Mouse (Mus musculus): Measurements from ENCODE around the gene Tfpt. TPM values are rescaled to one million over a fixed set of nuclear protein-coding genes. Genes with fewer than 3 reads are reported as not detected.
A peak's percentile ranks its signal among the peaks of the same experiment; 100 is the strongest.
"Not testable (repeated sequence)": the region's sequence is repeated elsewhere in the genome, so short reads cannot be mapped to it uniquely, and the experiment has no call there.

Tfpt gene
- polyA plus RNA-seq, 1 experiment from 2014 or later = 15.1 TPM

DNA sequence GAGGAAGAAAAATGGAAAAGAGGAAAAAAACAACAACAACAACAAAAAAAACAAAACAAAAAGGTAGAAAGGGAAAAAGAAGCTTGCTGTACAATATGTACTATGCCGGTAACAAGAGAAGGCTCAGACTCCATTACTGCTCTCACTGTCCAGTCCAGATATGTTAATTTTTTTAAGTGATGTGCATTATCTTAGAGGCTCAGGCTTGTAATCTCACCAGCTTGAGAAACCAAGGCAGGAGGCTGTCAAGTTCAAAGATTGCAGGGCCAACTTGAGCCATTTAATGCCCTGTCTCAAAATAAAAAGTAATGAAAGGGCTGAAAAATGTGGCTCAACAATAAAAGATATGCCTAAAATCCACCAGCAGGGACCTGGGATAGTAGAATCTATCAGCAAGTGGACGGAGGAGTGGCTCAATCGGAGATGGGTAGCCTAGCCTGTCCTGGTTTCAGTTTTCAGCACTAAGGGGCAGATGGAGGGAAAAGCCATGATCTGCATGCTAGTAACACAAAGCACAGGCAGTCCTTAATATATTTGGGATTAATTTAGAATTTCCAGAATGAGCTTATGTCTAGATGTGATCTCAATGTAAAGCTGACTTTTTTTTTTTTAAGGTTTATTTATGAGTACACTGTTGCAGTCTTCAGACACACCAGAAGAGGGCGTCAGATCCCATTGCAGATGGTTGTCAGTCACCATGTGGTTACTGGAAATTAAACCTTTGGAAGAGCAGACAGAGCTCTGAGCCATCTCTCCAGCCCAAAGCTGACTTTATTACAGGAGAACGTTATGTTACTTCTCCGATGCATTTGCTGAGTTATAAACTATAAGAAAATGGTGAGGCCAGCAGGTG, 13.1 kb downstream of the Tfpt start:
- no peak for ATAC-seq (ENCODE audit: extremely low read depth, insufficient number of reproducible peaks, low FRiP score, low TSS enrichment)
- no peaks in the 10 kb centered on the region for H3K27me3 ChIP-seq (replicated peaks)
- peaks cover 29% of the 10 kb centered on the region for H3K36me3 ChIP-seq
- H3K4me3 ChIP-seq = peak overlapping the region; percentile 78
- H3K9ac ChIP-seq = no peak overlapping the region; the same call in 1 of the 2 replicates
- H3K9me3 ChIP-seq = no peaks in the 10 kb centered on the region
- H3K4me2 ChIP-seq = peak overlapping the region; percentile 72
- 35% methylated on average over 6 of the region's 6 CpGs for WGBS
- H3K27ac ChIP-seq (replicated peaks) = no peak overlapping the region
- H3K4me1 ChIP-seq = peaks cover 12% of the 10 kb centered on the region

DNA sequence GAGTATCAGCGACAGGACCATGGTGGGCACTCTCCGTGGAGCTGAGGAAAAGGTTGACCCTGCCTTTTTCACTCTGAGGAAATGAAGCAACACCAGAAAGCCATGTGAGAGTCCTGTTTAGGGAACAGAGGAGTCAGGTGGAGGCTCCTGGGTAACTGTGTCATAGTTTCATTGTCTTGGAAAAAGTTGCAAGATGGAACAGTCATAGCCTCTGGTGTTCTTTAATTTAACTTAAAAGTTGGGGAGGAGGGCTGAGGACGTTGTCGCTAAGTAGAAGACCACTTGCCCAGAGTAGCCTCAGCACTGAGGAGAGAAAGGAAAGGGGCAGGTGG, 13.7 kb downstream of the Tfpt start, which contains the start of gene Oscar:
Gene Oscar, minus strand, starts transcription at position 101 of the 332 bp plus-strand sequence.
- H3K27ac ChIP-seq (replicated peaks) = no peak within 1 kb of the TSS
- no peaks in the 10 kb centered on the region for H3K9me3 ChIP-seq
- no peak for ATAC-seq (ENCODE audit: extremely low read depth, insufficient number of reproducible peaks, low FRiP score, low TSS enrichment)
- peaks cover 12% of the 10 kb centered on the region for H3K4me1 ChIP-seq
- H3K36me3 ChIP-seq = peaks cover 24% of the 10 kb centered on the region
- peak within 1 kb of the TSS; percentile 72 for H3K4me2 ChIP-seq
- WGBS = 74% methylated on average over 4 of the region's 4 CpGs
- H3K4me3 ChIP-seq = peak within 1 kb of the TSS; percentile 78
- H3K27me3 ChIP-seq (replicated peaks) = no peaks in the 10 kb centered on the region
- no peak within 1 kb of the TSS; the same call in 1 of the 2 replicates for H3K9ac ChIP-seq

DNA sequence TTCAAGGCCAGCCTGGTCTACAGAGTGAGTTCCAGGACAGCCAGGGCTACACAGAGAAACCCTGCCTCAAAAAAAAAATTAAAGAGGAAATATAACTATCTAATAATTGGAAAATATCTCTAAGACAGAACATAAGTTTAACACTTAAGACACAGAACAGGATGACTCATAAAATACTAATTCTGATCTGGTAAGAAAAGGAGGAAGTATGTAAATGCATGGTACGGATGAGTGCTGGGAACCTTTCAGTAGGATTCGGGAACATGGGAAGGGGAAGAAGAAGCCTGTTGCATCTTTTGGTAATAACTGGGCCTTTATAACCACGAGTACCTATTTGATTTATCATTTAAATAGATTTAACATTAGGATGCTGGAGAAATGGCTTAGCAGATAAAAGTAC, 15.7 kb downstream of the Tfpt start:
- no peak overlapping the region for H3K4me3 ChIP-seq
- H3K27me3 ChIP-seq (replicated peaks) = no peaks in the 10 kb centered on the region
- WGBS = 66% methylated on average over 3 of the region's 3 CpGs
- no peaks in the 10 kb centered on the region for H3K9me3 ChIP-seq
- H3K27ac ChIP-seq (replicated peaks) = no peak overlapping the region
- H3K4me2 ChIP-seq = no peak overlapping the region
- no peak for ATAC-seq (ENCODE audit: extremely low read depth, insufficient number of reproducible peaks, low FRiP score, low TSS enrichment)
- H3K36me3 ChIP-seq = peaks cover 4% of the 10 kb centered on the region
- H3K4me1 ChIP-seq = peaks cover 12% of the 10 kb centered on the region
- H3K9ac ChIP-seq = no peak overlapping the region

DNA sequence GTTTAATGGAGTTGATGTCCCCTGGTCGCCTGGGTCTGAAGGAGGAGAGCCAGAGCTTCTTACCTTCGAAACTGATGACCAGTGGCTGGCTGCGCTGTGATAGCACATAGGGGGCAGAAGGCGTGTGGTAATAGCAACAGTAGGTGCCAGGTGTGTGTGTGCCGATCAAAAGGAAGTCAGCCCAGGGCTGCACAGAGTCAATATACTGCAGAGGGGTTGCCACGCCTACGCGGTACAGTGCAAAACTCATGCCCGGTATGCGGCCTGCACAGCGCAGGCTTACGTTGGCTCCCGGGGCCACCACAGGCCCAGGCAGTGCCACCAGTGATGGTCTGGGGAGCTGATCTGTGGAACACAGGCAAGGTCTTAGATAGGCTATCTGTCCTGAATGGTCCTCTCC, 18.7 kb downstream of the Tfpt start:
- Histone ChIP-seq H3K9ac (no peak overlapping the region), H3K4me3 (no peak overlapping the region), H3K4me1 (no peaks in the 10 kb centered on the region), H3K9me3 (no peaks in the 10 kb centered on the region), H3K36me3 (no peaks in the 10 kb centered on the region), H3K27me3 (replicated peaks) (no peaks in the 10 kb centered on the region), H3K27ac (replicated peaks) (no peak overlapping the region), H3K4me2 (no peak overlapping the region)
- no peak for ATAC-seq (ENCODE audit: extremely low read depth, insufficient number of reproducible peaks, low FRiP score, low TSS enrichment)
- 86% methylated on average over 13 of the region's 13 CpGs for WGBS

DNA sequence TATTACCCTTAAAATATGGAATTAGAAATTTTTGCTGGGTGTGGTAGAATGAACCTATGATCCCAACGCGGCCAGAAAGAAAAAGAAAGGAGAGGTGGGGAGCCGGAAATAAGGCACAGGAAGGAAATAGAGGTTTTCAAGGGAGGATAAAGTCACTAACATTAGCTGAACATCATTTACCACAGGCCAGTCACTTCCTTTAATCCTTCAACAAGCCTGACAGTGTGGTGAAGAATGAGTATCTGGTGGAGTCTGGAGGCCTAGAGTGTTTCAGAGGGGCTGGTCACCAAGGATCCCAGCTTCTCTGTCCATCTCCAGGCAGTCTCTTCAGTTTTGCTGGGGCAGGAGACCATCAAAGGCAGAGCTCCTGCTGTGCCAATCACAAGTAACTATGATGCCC, 19.3 kb downstream of the Tfpt start:
- ATAC-seq (ENCODE audit: extremely low read depth, insufficient number of reproducible peaks, low FRiP score, low TSS enrichment) = no peak
- no peak overlapping the region for H3K4me2 ChIP-seq
- WGBS = 73% methylated on average over 3 of the region's 3 CpGs
- no peaks in the 10 kb centered on the region for H3K9me3 ChIP-seq
- H3K27me3 ChIP-seq (replicated peaks) = no peaks in the 10 kb centered on the region
- no peaks in the 10 kb centered on the region for H3K4me1 ChIP-seq
- no peak overlapping the region for H3K9ac ChIP-seq
- H3K27ac ChIP-seq (replicated peaks) = no peak overlapping the region
- H3K36me3 ChIP-seq = no peaks in the 10 kb centered on the region
- H3K4me3 ChIP-seq = no peak overlapping the region

DNA sequence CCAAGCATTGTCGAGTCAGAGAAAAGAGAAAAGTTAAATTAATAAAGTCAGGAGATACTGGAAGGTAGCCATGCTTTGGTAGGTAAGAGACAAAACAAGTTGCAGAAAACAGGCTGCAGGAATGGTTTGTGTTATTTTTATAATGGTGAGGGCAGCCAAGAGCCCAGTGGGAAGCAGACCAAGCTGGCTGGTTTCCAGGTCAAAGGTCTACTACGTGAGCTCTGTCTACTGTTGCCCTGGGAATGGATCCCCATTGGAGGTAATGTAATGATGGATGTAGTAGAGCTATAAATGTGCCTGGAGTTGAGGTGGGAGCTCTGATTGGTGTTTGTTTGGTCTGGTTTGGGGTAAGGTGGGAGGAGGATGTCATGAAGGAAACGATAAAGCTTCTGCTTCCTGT, 20.6 kb downstream of the Tfpt start:
- Histone ChIP-seq H3K9me3 (no peaks in the 10 kb centered on the region), H3K9ac (no peak overlapping the region), H3K4me1 (no peaks in the 10 kb centered on the region), H3K27me3 (replicated peaks) (no peaks in the 10 kb centered on the region), H3K27ac (replicated peaks) (no peak overlapping the region), H3K36me3 (no peaks in the 10 kb centered on the region), H3K4me2 (no peak overlapping the region), H3K4me3 (no peak overlapping the region)
- 49% methylated on average over 3 of the region's 3 CpGs for WGBS
- ATAC-seq (ENCODE audit: extremely low read depth, insufficient number of reproducible peaks, low FRiP score, low TSS enrichment) = no peak

DNA sequence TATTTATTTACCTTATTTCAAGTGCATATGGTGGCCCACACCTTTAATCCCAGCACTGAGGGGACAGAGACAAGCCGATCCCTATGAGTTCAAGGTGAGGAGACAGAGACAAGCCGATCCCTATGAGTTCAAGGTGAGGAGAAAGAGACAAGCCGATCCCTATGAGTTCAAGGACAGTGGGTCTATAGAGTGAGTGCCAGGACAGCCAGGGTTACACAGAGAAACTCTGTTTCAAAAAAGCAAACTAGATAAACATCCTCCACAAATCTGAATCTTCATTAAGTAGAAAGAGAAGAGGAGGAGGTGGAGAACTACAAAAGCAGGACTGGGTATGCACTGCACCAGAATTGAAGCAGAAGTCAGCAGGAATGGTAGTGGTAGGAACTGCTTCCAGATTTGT, 21.1 kb downstream of the Tfpt start:
- no peak overlapping the region for H3K4me2 ChIP-seq

DNA sequence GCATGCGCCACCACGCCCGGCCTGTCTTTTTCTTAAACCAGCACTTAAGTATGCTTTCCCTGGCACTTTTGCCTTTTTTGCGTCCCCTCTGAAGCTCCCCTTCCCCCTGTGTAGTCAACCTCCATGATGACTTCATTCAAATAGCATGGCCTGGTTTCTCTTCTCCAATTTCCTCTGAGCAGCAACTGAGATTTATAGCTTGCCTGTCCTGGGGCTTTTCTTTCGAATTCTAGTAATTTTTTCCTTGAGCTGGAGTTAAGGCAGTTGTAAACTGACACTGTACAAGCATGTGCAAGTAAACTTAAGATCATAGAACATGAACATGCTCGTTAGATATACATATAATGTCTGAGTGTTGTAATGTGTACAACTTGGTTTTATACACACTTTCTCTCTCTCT, 22.3 kb downstream of the Tfpt start:
- Histone ChIP-seq H3K4me2 (no peak overlapping the region), H3K27me3 (replicated peaks) (no peaks in the 10 kb centered on the region), H3K36me3 (no peaks in the 10 kb centered on the region), H3K4me1 (no peaks in the 10 kb centered on the region), H3K9me3 (no peaks in the 10 kb centered on the region), H3K27ac (replicated peaks) (no peak overlapping the region), H3K9ac (no peak overlapping the region), H3K4me3 (no peak overlapping the region)
- no peak for ATAC-seq (ENCODE audit: extremely low read depth, insufficient number of reproducible peaks, low FRiP score, low TSS enrichment)
- 81% methylated on average over 6 of the region's 6 CpGs for WGBS

More for the DNA sequence above, 21.1 kb downstream of the Tfpt start:
- WGBS = 86% methylated on average over 3 of the region's 3 CpGs
- no peak overlapping the region for H3K4me3 ChIP-seq
- ATAC-seq (ENCODE audit: extremely low read depth, insufficient number of reproducible peaks, low FRiP score, low TSS enrichment) = no peak
- no peaks in the 10 kb centered on the region for H3K9me3 ChIP-seq
- H3K27ac ChIP-seq (replicated peaks) = no peak overlapping the region
- no peaks in the 10 kb centered on the region for H3K27me3 ChIP-seq (replicated peaks)
- no peaks in the 10 kb centered on the region for H3K36me3 ChIP-seq
- no peaks in the 10 kb centered on the region for H3K4me1 ChIP-seq
- no peak overlapping the region for H3K9ac ChIP-seq

DNA sequence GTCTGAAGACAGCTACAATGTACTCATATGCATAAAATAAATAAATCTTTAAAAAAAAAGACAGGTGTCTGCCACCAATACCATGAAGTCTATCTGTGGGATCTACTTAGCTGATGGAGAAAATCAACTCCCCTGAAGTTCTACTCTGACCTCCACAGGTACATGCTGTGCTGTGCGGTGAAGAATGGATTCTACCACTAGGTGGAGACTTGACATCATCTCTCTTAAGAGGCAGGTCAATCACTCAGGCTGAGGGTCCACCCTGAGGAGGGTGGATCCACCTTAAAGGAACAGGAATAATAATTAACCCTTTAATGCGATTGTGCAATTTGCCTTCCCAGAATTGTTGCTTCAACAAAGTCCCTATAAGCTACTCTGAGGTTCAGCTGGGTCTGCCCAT, 22.9 kb downstream of the Tfpt start:
- no peaks in the 10 kb centered on the region for H3K9me3 ChIP-seq
- H3K36me3 ChIP-seq = no peaks in the 10 kb centered on the region
- no peak overlapping the region for H3K9ac ChIP-seq
- no peak for ATAC-seq (ENCODE audit: extremely low read depth, insufficient number of reproducible peaks, low FRiP score, low TSS enrichment)
- no peaks in the 10 kb centered on the region for H3K4me1 ChIP-seq
- 15% methylated on average over 2 of the region's 2 CpGs for WGBS
- no peak overlapping the region for H3K27ac ChIP-seq (replicated peaks)
- H3K27me3 ChIP-seq (replicated peaks) = no peaks in the 10 kb centered on the region
- H3K4me2 ChIP-seq = no peak overlapping the region
- H3K4me3 ChIP-seq = no peak overlapping the region

DNA sequence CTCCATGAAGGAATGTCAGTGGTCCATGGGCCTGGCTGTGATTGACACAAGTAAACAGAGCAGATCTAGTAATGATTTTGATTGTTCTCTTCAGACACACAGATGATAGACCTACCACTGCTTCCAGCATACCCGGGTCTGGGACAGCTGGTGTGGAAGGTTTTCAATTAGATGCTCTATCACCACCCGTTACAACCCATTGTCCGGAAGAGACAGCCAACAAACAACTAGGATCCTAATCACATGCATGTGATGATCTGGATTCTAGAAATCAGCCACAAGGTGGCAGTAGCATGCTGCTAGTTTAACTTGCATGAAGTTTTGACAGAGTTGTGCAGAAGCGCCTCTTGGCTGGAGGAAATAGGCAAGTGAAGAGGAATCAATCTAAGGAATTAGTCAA, 28.6 kb downstream of the Tfpt start:
- no peaks in the 10 kb centered on the region for H3K36me3 ChIP-seq
- no peaks in the 10 kb centered on the region for H3K9me3 ChIP-seq
- 7% methylated on average over 4 of the region's 4 CpGs for WGBS
- no peak overlapping the region for H3K4me3 ChIP-seq
- H3K27me3 ChIP-seq (replicated peaks) = no peaks in the 10 kb centered on the region
- no peak for ATAC-seq (ENCODE audit: extremely low read depth, insufficient number of reproducible peaks, low FRiP score, low TSS enrichment)
- H3K4me1 ChIP-seq = no peaks in the 10 kb centered on the region
- no peak overlapping the region for H3K27ac ChIP-seq (replicated peaks)
- H3K4me2 ChIP-seq = no peak overlapping the region
- H3K9ac ChIP-seq = no peak overlapping the region

DNA sequence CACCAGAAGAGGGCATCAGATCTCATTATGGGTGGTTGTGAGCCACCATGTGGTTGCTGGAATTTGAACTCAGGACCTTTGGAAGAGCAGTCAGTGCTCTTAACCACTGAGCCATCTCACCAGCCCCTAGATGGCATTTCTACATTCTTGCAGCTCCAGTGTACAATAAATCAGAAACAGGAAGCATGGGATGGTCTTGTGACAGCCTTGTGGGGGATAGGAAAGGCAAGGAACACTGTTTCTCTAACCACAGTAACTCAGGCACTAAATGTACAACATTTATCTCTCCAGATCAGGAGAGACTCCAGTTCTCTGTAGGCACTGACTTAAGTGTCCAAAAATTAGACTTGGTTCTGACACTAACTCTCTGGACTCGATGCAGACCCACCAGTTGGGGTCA, 32.0 kb downstream of the Tfpt start:
- not testable (repeated sequence) for H3K36me3 ChIP-seq; H3K4me1 ChIP-seq; H3K4me3 ChIP-seq; H3K27me3 ChIP-seq (replicated peaks); H3K27ac ChIP-seq (replicated peaks); H3K9ac ChIP-seq; H3K9me3 ChIP-seq; H3K4me2 ChIP-seq; ATAC-seq (ENCODE audit: extremely low read depth, insufficient number of reproducible peaks, low FRiP score, low TSS enrichment)
- 58% methylated on average over 1 of the region's 1 CpGs for WGBS

DNA sequence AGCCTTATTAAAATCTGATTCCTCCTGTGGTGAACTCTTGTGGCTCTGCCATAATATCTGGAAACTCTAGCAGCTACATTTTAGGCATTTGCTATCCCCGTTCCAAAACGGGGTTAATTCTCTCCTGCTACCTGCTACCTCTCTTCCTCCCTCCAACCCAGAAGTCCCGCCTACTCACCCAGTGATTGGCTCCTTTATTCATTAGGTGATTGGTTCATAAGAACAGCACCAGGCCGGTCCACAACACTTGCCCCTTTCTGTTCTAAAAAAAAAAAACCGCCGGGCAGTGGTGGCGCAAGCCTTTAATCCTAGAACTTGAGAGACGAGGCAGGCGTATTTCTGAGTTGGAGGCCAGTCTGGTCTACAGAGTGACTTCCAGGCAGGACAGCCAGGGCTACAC, 34.6 kb downstream of the Tfpt start:
- no peak overlapping the region for H3K27ac ChIP-seq (replicated peaks)
- no peak for ATAC-seq (ENCODE audit: extremely low read depth, insufficient number of reproducible peaks, low FRiP score, low TSS enrichment)
- no peak overlapping the region; the same call in 1 of the 2 replicates for H3K9ac ChIP-seq
- H3K4me2 ChIP-seq = peak overlapping the region; percentile 56
- H3K4me1 ChIP-seq = no peaks in the 10 kb centered on the region
- no peaks in the 10 kb centered on the region for H3K9me3 ChIP-seq
- WGBS = 7% methylated on average over 9 of the region's 9 CpGs
- H3K36me3 ChIP-seq = no peaks in the 10 kb centered on the region
- H3K4me3 ChIP-seq = peak overlapping the region; percentile 37
- H3K27me3 ChIP-seq (replicated peaks) = no peaks in the 10 kb centered on the region

All from heart, embryonic 13.5 days (tissue).